Mouse (Mus musculus) NIH3T3 (cell line): ENCODE results near the gene Itga3.
A peak's percentile ranks its signal among the peaks of the same experiment; 100 is the strongest.
"Not testable (repeated sequence)": the region's sequence is repeated elsewhere in the genome, so short reads cannot be mapped to it uniquely, and the experiment has no call there.

Experiments used
- DNase-seq: peaks from one replicate; pipeline ENCODE4 v3.0.0-alpha.2; 2012; ENCODE audit warnings: low read depth

Gene Itga3

DNA sequence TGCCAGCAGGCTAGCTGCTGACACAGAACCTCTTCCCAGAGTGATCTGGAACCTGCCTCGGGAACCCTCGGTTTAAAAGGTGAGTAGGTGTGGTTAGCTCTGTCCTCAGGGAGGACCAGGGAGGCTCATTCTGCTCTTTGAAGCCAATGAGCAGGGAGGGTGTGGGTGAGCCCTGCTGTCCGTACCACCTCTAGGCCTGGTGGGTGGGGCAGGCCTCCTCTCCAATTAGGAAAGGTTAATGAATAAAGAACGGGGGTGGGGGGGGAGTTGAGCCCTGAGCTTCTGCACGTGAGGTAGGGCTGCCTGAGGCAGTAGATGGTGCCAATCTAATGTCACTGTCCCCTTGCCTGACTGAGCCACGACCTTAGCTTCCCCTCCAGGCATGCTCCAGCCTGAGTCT is 43.7 kb downstream of the Itga3 start:
- DNase-seq = no peak

DNA sequence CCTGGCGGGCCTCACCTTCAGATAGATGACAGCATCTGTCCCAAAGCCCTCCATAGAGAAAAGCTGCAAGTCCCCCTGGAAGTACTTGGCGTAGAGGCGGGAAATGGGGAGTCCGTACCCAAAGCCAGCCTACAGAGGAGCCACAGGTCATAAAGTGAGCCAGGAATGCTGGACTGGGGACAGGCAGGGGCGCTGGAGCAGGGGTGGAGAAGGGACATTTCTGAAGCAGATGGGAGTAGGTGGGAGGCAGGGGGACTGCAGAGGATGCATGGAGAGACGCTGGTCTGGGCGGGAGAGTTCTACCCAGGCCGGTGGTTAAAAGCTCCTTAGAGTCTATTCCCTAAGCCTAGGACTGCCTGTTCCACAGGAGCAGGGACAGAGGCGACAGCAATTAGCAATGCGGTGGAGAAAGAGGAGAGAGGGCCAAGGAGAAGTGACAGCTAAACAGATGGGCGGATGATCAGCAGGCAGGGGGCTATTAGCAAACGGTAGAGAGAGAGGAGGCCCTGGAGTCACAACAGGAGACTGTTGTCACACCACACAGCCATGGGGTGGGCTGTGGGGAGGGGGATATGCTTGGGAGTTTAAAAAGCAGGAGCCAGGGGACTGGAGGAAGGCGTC is 48.6 kb downstream of the Itga3 start:
- no peak for DNase-seq

DNA sequence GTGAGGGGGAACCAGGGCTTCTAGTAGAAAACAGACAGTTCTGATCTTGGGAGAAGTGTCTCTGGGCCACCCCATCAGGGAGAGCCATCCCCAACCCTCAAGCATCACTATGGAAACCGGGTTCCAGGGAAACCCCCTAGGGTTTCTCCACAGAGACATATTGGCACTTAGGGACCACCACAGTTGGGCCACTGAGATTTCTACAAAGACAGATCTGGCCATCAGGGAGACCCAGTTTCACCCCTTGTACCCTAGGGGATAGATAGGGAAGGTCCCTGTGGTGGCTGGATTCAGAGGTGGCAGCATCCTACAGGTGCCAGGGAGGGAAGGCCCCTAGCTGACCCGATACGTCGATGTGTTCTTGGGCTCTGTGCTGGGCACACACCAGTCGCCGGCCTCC is 49.8 kb downstream of the Itga3 start:
- DNase-seq = no peak

DNA sequence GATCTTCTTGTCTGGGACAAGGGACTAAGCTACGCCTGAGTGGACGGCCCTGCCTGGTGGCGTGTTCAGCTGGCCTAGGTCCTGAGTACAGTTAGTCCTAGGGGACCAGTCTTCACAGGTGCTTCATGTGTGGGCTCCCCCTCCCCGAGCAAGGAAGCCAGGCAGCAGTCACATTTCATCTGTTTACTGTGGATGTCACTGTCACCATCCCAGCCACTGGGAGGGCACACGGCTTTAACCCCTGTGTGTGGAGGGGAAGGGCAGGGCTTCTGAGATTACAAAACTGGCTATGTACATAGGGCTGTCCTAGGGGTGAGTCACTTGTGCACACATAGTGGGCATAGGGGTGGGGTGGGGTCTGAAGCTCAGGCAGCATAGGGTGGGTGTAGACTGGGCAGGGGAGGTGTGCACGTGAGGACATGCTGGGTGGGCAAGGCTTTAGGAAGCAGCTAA is 50.5 kb downstream of the Itga3 start:
- DNase-seq = no peak

DNA sequence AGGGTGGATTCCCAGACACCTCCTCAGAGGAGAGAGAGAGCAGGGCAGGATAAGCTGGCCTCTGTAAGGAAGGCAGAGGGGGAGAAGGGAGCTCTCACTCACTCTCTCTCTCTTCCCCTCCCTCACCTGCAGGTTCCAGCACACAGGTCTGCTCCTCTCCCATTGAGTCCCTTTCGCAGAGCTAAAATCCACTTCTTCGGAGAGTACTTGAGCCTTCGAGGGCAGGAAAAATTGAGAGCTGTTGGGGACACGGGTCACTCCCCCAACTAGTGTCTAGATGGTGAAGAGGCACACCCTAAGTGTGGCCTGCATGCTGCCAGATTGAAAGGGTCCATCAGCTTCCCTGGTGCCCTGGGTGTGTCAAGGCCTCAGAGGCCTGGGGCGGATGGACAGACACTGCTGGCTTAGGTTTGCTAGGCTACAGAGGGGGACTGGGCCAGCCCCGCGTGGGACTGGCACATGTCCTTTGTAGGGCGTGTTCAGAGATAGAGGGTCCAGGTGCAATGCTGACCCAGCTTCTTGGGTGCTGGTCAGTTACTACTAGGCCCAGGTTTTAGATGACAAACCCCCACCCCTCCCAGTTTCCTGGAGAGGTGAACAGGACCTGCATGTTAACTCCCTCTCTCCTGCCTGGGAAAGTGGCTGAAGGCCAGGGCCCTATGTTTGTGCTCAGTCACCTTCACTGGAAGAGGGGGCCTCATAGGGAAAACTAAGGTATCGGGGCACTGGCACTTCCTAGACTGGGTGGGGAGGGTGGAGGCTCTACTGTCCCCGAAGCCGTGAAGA is 51.2 kb downstream of the Itga3 start:
- DNase-seq = no peak

DNA sequence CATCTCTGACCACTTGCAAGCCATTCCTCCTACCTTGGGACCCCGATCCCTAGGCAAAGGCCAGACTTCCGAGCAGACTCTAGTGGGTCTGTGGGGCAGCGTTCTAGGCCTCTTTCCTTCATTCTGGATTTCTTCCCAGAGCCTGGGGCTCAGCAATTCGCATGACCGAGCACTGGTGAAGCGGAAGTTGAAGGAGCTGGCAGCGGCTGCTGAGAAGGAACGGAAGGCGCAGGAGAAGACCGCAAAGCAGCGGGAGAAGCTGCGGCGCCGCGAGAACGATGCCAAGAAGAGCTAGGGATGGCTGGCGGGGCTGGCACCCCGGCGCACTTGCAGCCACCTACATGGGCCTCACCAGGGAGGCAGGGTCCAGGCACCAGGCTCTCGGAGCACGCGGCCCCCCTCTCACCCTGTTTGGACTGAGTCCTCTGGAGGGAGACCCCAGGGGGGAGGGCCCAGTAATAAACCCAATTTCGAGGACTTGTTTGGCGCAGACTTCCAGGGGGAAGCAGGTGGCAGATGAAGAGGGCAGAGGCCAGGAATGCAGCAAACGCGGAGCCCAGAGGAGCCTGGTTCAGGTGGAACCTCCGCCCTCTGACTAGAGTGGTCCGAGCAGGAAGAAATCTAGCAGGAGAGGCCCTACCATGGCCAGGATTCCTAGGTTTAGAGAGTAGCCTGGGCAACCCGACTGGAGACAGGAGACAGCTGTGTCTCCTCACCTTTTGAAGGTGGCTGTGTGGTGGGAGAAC is 52.0 kb downstream of the Itga3 start:
- no peak for DNase-seq

DNA sequence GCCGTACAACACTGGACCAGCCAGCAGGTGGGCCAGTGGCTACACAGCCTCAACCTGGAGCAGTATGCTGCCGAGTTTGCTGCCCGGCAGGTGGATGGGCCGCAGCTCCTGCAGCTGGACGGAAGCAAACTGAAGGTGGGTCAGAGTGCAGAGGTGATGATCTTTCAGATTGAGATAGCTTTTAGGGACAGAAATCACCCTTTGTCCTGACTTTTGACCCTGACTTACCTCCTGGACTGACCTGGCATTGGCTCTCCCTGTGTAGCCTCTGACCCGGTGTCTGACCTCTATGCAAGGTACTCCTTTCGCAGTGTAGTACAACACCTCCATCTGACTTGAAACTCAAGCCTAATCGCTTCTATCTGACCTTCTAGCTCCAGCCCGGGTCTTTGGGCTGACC is 53.1 kb downstream of the Itga3 start:
- DNase-seq = no peak

DNA sequence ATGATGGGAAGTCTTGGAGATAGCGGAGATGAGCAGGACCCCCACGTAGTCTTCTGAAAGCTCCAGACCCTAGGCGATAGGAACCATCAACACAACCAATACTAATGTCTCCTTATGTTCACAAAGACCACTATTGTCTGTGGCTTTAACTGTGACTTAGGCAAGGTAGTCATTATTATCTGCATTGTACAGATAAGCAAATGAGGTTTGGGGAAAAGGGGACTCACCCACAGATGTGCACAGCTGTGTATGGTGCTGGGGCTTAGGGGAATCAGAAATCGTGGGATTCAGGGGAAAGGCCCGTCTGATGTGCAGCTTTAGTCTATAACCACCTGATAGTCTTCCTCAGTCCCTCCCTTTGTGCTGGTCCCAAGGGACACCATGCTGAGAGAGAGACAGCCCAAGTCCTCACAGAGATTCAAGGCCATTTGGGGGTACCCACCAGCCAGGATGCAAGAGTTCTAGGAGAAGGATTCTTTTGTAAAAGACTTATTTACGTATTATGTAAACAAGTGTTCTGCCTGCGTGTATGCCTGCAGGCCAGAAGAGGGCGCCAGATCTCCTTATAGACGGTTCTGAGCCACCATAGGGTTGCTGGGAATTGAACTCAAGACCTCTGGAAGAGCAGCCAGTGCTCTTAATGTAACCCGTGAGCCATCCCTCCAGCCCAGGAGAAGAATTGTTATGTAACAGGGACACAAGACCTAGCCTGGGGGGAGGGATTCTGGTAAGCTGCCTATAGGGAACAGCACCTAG is 54.2 kb downstream of the Itga3 start:
- peak; percentile 21 for DNase-seq

DNA sequence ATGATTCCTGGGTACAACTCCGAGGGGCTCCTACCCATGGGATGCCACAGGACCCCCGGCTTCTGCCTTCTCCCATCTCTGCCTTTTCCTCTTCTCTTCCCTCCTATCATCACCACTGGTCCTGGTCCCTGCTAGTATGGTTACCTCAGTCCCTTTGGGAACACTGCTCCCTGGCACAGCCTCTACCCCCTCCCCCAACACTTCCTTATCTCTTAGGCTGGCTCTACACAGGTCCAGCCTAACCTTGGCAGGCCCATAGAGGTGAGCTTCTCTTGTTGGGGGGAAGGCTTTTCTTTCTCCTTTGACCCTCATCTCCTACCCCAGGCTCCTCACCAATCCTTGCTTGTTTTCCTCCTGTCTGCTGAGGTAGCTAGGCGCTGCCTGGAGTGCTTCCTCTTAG is 61.1 kb downstream of the Itga3 start:
- no peak for DNase-seq

DNA sequence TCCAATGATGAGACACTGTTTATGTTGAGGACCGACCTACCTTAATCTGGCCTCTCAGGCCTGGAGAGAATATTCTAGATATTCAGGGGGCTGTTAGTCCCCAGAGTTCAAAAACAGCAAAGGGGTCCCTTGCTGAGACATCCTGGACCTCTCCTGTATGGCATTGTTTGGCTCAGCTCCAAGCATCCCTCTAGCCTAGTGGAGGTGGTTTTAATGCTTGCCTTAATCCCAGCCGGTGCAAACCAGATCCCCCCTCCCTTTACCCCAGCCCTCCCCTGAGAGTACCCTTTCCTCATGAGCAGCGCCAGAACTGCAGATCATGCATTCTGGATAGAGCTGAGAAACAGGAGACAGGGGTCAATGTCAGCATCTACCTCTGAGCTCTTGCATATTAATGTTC is 64.1 kb downstream of the Itga3 start:
- no peak for DNase-seq

DNA sequence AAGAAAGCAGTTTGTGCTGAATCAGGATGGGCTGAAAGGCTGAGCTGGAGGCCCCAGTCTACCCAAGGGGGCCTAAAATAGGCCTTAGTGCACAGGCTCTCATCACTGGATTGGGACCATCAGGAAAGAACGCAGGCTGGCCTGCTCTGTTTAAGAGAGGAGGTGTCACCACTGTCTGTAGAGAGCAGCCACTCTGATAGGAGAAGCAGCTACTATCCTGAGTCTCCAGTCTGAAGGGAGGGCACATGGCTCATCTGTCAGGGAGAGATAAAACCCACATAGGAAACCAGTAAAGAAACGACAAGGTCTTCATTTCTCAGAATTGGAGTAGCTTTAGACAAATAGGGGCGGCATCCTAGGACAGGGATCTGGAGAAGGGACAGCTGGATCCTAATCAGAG is 64.5 kb downstream of the Itga3 start:
- DNase-seq = no peak

DNA sequence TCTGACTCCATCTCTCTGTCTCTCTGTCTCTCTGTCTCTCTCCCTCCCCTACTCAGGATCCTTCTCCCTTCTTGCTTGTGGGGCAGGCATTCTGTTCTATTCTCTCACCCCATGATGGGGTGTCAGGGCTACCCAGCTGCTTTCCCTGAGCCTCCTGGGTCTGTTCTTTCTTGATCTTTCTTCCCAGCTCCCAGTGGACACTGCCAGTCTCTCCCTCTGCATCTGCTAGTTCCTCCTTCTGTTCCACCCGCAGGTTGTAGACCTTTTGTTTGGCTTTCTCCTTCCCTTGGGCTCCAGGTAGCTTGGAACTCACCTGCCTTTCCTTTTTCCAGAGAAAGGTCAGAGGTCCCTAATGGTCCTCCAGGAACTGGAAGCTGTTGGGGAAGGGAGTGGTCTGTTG is 65.2 kb downstream of the Itga3 start:
- no peak for DNase-seq

DNA sequence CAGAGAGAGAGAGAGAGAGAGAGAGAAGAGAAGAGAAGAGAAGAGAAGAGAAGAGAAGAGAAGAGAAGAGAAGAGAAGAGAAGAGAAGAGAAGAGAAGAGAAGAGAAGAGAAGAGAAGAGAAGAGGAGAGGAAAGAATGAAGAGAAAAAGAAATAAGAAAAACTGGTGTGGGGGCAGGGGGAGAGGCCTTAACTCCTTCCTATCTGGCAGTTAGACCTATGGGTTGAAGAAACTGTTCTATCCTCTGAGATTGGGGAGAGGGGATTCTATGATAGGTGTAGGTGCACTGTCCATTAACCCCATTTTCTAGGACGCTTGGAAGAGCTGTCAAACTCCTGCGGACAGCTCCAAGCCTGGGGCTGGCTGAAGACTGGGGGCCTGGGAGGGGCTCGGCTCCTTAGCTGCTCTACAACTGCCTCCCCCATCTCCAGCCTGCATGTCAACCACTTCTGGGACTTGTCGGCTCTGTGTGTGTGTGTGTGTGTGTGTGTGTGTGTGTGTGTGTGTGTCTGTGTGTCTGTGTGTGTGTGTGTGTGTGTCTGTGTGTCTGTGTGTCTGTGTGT is 65.7 kb downstream of the Itga3 start:
- not testable (repeated sequence) for DNase-seq

DNA sequence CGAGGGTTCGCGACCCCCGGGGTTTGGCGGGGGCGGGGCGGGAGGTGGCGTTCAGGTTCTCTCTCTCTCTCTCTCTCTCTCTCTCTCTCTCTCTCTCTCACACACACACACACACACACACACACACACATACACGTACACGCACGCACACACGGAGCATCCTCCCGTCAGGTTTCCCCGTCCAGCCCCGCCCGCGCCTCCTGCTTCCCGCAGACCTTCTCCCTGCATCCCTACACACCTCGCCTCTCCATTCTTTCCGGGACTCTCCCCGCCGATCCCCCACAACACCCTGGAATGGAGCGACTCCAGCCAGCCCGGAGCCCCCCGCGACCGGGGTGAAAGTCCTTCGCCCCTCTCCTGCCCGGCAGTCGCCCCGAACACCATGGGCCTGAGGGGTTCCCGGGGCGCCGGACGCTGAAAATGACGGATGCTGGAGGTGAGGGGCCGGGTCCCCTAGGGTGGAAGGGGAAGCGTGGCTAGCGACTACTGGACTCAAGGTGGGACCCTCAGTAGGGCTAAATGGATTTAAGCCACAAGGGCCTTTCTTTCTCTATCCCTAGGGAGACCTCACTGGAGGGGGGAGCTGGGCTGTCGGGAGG is 66.4 kb downstream of the Itga3 start:
- peak; percentile 45 for DNase-seq

DNA sequence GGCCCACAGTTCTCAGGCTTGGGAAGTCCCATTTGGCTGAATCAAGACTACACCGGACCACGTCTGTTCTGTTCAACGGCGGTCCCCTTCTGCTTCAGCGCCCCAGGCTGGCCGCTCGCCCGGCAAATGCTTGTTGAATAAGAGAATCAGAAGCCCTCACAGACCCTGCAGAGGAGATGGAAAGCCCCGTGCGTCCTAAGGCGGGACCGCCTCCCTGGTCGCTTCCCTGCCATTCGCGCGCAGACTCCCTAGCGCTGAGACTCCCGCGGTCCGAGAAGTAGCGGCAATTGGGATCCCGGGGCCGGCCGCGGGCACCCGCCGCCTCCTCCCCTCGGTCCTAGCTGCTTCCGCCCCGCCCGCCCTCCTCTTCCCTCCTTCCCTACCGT is 67.0 kb downstream of the Itga3 start, which contains the start of gene Samd14:
TSS of gene Samd14 (plus strand) at position 251 of the 386 bp plus-strand sequence.
- DNase-seq = peak; percentile 89

DNA sequence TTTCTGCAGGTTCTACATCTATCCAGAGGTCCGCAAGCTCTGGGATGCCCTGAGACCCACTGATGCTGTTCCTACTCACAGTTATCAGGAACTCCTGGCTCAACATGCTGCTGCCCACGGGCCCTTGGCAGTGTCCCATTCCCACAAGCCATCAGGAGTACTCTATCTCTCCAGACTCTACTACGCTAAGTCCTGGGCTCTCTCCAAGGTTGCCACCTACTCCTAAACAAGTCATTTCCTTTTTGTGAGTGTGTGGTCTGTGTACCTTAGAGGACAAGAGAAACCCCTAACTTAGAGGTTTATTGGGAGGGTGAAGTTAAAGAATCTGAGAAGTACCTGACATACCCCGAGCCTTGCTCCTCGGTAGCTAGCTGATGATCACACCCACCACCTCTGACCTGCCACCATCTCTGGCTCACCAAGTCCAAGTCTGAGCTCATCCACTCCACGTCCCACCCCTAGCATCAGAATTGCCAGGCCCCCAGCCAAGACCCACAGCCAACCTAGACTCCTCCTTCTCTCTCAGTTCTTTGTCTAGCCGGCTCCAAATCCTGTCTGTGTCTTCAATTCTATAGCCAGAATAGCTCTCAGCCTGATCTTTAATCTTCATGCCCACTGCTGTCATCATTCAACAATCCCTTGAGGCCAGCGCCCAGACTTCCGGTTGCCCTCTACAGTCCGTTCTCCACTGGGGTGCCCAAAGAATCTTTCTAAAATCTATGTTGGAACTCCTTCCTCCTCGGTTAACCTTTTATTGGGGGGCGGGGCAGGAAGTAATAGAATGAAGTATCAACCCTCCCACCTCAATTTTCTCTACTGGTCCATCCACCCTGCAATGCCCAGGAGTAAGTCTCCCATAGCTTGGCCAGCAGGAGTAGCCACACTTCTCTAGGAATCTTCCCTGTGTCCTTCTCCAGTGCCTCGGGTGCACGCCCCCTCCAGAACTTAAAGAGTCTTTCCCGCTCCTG is 67.7 kb downstream of the Itga3 start:
- DNase-seq = peak; percentile 73

DNA sequence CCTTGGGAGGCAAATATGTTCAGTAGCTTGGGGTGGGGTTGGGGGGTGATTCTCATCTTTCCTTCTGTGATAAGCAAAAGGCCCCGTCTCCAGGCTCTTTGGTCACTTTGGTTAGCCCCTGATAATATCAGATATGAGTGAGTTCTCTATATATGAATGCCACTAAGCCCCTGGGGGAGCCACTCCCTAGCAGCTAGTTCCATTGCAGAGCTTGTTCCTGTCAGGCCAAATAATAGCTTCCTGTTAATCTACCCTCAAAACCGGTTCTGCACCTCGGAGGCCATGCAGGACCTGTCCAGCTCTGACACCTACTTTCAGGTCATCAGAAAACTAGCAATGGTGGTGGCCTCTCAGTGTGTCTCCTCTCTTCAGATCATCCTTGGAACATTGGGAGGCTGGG is 69.2 kb downstream of the Itga3 start:
- no peak for DNase-seq

DNA sequence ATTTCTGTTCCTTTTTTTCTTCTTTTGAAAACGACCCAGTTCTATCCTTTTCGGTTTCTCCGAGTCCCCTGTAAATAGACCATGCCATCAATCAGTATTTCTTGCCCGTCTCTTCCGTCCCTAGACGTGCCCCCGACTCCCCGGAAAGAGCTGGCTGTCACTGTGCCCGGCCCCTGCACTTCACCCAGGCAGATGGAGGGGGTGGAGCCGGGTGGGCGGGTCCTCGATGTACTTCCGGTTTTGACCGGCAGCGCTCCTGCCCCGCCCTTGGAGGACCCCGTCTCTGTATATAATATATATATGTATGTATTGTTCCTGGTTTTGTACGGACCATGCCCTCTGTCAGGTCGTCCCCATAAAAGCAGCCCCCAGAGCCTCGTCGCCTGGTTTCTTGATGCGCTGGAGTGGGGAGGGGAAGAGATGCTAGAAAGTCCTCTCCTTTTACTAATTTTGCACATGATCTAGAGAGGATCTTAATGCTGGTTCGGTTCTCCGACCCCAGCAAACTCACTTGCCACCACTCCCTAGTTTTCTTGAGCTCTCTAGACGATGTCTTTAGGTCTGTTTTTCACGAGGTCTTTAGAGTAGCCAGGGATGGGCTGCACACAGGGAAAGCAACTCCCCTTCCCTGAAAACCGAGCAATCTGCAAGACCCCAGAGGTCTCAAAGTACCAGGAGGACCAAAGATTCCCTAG is 69.9 kb downstream of the Itga3 start:
- DNase-seq = no peak

DNA sequence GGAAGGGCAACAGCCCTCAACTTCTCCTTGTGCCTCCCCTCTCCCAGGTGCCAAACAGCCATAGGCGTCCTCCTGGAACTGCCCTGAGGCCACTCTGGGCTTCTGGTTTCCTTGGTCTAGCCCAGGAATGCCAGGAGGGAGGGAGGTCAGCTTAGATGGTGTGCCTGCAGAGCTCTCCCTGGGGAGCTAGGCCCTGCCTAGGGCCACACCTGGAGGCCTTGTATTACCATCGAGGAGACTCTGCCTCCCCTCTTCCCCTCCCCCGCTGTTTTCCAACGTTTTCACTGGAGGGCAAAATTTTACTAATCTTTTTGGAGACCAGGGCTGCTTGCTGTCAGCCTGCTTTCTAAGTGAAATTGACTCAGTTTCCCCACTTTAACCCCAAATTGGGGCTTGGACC is 70.6 kb downstream of the Itga3 start:
- DNase-seq = no peak

DNA sequence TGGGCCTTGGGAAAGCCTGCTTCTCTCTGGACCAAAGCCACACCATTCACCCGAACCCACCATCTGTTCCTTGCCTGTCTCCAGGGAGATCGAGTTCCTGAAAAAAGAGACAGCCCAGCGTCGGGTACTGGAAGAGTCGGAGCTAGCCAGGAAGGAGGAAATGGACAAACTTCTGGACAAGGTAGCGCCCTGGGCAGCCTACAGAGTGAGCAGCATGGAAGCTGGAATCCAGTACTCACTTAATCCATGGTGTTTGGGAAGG is 71.7 kb downstream of the Itga3 start:
- DNase-seq = no peak
